Mouse (Mus musculus) kidney, postnatal 10 days (tissue): ENCODE results near the gene Hnrnpc.
A peak's percentile ranks its signal among the peaks of the same experiment; 100 is the strongest.

ENCODE experiments used
- DNase-seq: peaks from one replicate; pipeline ENCODE4 v3.0.0; 2021; ENCODE audit warnings: mixed read lengths

The Hnrnpc gene

GRCm38 (mm10) chr14:52103856-52104676, at the start of gene Hnrnpc:
Hnrnpc (minus strand) TSS chr14:52104028.
- peak; percentile 100 for DNase-seq

GRCm38 (mm10) chr14:52152613-52153012, 48.8 kb upstream of the Hnrnpc start:
- no peak for DNase-seq

GRCm38 (mm10) chr14:52152179-52152578, 48.4 kb upstream of the Hnrnpc start:
- no peak for DNase-seq

GRCm38 (mm10) chr14:52149888-52150287, 46.1 kb upstream of the Hnrnpc start:
- no peak for DNase-seq

GRCm38 (mm10) chr14:52146540-52146939, 42.7 kb upstream of the Hnrnpc start:
- DNase-seq, result peak; percentile 38

- no peak for DNase-seq
Observed at GRCm38 (mm10) chr14:52144165-52144564, 40.3 kb upstream of the Hnrnpc start.

GRCm38 (mm10) chr14:52141445-52142127, 37.8 kb upstream of the Hnrnpc start:
- no peak for DNase-seq

- no peak for DNase-seq
Observed at GRCm38 (mm10) chr14:52140577-52141444, 37.0 kb upstream of the Hnrnpc start.

GRCm38 (mm10) chr14:52133584-52133983, 29.8 kb upstream of the Hnrnpc start:
- no peak for DNase-seq

- no peak for DNase-seq
Observed at GRCm38 (mm10) chr14:52124636-52125035, 20.8 kb upstream of the Hnrnpc start.

GRCm38 (mm10) chr14:52123918-52124317, 20.1 kb upstream of the Hnrnpc start:
- peak; percentile 85 for DNase-seq

- DNase-seq, result no peak
Observed at GRCm38 (mm10) chr14:52120169-52120568, 16.3 kb upstream of the Hnrnpc start.

- DNase-seq, result peak; percentile 66
Observed at GRCm38 (mm10) chr14:52118823-52119608, 15.2 kb upstream of the Hnrnpc start.

- peak; percentile 39 for DNase-seq
Observed at GRCm38 (mm10) chr14:52118456-52118822, 14.6 kb upstream of the Hnrnpc start.

GRCm38 (mm10) chr14:52117241-52117640, 13.4 kb upstream of the Hnrnpc start:
- no peak for DNase-seq

- no peak for DNase-seq
Observed at GRCm38 (mm10) chr14:52114101-52114500, 10.3 kb upstream of the Hnrnpc start.

GRCm38 (mm10) chr14:52110346-52110745, 6.5 kb upstream of the Hnrnpc start, which contains the start of gene Rpgrip1:
Rpgrip1 (plus strand) TSS chr14:52110704.
- DNase-seq, result no peak

GRCm38 (mm10) chr14:52108025-52108424, 4.2 kb upstream of the Hnrnpc start:
- DNase-seq, result no peak

- peak; percentile 79 for DNase-seq
Observed at GRCm38 (mm10) chr14:52106741-52107140, 2.9 kb upstream of the Hnrnpc start.

- no peak for DNase-seq
Observed at GRCm38 (mm10) chr14:52105308-52105707, 1.5 kb upstream of the Hnrnpc start.

GRCm38 (mm10) chr14:52104677-52105285, 953 bp upstream of the Hnrnpc start:
- DNase-seq, result no peak

GRCm38 (mm10) chr14:52103474-52103855, 363 bp downstream of the Hnrnpc start:
- no peak for DNase-seq
